Mouse (Mus musculus) 3134 (cell line): ENCODE results near the gene Wee2.

Source experiments
- DNase-seq: peaks from one replicate; pipeline ENCODE4 v3.0.0-alpha.2; 2011; ENCODE audit warnings: low spot score; ENCODE audit not compliant: insufficient read length; ENCODE audit errors: extremely low read depth

The Wee2 gene

DNA sequence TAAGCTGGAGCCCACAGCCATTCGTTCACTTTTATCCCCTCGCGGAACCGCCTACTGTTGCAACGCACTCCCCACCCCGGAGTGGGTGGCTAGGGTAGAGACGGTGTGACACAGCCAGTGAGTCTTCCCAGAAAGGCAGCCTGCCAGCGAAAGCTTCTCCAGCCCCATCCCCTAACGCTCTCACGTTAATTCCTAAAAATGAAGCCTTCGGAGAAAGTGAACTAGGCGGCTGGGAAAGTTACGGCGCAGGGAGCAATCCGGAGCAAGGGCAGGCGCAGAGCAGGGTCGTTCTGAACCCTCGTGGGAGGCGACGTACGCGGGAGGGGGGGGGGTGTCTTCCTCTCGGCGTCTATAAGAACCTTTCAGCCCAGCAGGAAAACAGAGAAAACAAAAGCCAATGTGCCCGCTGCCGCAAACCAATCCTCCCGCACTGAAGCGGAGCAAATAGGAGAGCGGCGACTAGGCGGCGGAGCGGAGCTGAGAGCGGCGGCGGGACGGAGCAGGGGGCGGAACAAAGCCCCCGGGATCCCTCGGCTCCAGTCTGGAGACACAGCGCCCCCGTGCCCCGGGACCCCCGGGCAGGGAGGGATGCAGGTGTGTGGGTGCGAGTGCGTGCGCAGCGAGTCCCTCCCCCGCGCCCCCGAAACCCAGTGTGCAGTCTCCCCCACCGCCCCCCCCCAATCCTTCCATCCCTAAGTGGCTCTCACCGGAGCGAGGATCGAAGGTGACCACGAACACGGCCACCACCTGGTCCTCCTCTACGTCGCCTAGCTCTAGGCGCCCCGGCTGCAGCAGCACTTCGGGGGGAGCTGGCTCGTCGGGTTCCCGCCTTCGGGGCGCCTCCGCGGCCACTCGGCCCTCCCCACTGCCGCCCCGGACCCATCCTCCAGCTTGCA is 3.5 kb upstream of the Wee2 start:
- peak; percentile 4 for DNase-seq

DNA sequence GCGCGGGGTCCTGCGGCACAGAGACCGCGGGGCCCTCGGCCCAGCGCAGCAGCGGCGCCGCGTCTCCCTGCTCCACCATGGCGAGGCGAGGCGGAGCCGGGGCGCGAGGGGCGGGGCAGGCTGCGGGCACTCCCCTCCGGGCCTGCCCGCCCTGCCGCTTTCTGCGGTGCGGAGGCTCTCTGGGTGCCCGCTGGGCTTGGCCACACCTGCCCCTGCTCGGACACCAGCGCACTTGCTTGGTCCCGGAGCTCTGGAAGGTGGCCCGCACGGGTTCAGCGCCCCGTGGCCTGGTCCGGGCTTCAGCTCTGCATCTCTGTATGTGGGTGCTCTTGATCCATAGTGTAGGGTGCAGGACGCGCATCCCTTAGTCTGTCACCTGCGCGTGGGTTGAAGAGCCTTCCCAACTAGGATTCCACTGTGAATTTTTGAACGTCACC is 2.8 kb upstream of the Wee2 start, which contains the start of gene E330009J07Rik:
TSS of gene E330009J07Rik (minus strand) at position 89 of the 437 bp plus-strand sequence.
- peak; percentile 62 for DNase-seq

DNA sequence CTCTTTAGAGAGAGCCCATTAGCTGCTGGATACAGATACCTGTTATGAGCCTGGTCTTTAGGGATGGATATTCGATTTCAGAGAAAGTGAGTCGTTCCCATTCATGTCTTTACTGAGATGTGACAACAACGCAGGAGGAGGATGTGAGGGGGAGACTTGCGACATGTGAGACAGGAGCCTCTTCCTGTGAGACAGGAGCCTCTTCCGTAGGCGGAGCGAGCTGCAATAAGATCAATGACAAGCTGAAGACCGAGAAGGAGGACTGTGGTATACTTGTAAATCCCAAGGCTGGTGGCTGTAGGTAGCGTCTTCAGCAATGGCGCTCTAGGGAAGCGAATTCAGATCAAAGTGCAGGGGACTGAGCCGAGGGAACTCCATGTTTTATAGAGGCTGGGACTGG is 843 bp downstream of the Wee2 start:
- DNase-seq = no peak

DNA sequence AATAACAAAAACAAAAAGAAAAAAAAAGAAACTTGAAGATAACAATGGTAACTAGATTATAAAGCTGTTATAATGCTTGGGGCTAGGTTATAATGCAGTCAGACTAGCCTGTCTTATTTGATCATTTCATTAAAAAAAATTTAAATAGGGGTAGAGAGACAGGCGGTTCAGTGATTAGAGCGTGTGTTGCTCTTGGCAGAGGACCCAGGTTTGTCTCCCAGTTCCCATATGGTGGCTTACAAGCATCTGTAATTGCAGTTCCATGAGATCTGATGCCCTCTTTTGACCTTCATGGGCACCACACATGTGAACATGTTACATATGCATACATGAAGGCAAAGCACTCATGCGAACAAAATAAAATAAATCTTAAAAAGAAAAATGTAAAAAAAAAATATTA is 2.4 kb downstream of the Wee2 start:
- no peak for DNase-seq

DNA sequence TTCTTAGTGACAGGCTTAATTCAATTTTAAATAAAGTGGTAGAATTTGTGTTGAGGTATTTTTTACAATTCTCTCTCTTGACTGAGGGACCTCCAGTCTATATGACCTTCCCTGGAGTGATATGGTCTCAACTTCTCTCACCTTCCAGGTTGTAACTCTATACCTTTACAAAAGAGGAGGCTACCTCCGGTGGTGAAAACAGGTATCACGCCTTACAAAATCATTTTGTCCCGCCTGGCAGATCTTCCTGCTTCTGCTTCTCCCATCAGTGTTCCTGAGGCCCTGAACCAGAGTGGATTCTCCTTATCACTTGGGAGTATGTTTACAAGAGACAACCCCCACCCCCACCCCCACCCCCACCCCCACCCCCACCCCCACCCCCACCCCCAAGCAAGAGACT is 2.9 kb downstream of the Wee2 start:
- DNase-seq = no peak

DNA sequence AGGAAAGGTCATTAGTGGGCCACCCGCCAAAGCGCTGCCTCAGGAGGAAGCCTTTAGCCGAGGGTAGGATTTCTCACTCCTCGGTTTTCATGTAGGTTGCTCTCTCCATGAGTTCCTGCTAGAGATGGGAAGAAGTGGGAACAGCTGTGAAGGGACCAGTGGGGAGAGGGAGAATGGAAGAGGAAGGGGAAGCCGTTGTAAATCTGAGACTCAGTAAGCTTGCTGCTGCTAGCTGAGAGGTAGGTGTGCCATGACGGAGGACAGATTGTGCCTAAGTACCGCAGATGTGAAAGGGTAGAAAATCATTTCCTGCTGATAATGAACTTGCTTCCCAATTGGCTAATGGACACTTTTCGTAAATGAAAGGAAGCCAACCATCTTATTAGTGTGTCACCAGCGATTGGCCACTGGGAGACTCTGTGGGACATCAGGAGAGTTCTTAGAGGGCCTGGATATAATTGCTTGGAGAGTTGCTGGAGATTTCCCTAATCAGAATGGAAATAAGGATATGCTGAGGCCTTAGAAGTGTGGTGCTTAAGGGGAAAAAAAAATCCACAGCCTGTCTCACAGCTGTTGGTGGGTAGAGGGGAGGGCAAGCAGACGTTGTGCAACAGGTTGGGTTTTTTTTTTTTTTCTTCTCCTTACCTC is 4.5 kb downstream of the Wee2 start:
- DNase-seq = no peak

DNA sequence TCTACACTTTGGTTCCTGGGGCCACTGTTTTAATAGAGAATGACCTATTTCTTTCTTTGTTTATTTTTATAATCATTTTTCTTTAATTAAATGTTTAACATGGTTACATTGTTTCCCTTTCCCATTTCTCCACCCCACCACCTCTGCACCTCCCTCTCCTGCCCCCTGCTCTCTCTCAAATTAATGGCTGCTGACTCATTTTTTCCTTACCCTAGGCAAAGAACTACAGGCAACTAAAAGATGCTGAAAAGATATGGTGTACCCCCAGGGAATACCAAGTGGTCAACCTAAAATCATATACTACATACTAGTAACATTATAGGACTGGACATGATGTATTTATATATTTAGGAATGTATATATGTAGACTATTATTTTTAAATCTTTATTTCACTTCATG is 9.7 kb downstream of the Wee2 start:
- DNase-seq = no peak

DNA sequence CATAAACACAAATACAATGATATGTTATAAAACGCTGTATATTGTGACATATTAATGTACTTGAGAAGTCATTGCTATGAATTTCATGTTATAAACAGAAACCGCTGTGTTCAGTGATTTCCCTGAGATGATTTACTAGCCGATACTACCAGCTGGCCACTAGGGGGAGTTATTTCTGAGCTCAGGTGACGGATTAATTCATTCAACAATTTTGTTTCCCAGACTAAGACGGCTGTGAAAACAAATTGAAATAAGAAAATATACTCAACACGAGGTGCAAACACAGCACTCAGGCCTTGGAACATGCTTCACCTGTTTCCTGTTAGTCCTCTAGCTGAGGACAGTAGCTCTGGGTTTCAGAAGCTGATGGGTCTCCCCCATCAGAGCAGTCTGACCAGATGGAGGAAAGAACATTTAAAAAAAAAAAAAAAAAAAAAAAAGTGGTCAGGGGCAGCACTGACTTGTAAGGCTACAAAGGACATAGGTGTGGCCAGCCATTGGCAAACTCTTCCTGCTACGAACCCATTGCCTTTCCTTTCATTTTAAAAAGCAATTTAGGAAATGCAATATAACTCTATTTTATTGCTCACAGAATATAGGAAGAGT is 15.7 kb downstream of the Wee2 start:
- DNase-seq = no peak

DNA sequence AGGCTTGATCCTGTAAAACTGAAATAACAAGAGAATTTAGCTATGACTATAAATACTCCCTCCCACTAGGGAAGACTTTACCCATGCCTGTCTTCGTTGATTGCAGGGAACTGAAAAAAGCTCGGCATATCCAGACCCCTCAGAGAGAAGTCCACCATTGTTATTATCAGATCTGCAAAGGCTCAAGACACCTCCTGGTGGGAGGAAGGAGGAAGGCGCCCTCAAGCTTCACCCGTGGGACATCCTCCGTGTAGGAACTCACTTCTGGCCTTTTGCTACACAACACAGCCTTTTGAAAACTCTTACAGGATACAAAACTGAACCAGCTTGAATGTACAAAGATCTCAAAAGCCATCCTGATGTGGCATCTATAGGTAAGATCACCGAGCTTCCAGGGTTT is 26.8 kb downstream of the Wee2 start:
- DNase-seq = no peak

DNA sequence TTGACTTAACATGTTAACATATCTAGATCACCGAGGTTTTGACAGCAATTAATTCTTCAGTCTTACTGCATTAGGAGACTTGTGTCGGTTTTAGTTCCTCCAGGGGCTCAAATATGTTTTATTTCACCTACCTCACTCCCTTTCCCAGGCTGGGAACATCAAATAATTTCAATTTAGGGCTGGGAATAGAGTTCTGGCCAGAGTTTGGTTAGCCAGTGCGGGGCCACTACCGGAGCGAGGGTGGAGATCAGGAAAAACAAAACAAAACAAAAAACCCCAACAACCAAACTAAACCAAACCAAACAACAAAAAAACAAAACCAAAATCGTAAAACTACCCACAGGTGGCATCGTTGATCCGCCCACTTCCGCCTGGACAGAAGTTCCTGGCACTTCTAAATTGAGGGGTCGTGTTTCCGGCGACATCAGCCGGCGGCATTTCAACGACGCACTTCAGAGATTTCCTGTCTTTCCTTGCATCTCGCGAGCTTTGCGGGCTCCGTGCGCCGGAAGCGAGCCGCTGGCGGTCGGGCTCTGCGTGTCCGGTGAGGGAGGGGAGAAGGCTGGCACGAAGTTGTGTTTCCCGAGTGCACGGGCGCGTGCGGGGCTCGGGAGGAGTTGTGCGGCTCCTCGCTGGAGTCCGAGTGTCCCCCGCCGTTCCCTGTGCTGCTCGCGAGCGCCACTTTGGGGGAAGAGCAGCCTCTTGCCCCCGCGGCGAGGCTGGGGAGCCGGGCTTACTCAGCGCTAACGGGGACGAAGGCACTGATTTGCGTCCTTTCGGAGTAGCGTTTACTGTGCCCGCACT is 32.2 kb downstream of the Wee2 start, which contains the start of gene Ssbp1:
TSS of gene Ssbp1 (plus strand) at position 437 of the 804 bp plus-strand sequence.
- DNase-seq = peak; percentile 87

DNA sequence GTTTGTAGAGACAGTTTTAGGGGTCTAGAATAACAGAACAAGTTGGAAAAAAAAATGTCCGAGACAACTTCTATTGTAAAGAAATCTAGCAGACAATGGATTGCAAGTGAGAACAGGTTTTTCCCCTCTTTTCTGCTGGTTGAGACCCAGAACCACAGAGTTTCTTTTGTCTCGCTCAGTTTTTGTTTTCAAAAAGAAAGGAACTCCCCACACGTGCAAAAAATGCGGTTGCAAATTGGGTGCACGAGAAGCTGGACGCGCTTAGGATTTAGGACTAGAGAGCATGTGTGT is 32.8 kb downstream of the Wee2 start:
- DNase-seq = peak; percentile 1

DNA sequence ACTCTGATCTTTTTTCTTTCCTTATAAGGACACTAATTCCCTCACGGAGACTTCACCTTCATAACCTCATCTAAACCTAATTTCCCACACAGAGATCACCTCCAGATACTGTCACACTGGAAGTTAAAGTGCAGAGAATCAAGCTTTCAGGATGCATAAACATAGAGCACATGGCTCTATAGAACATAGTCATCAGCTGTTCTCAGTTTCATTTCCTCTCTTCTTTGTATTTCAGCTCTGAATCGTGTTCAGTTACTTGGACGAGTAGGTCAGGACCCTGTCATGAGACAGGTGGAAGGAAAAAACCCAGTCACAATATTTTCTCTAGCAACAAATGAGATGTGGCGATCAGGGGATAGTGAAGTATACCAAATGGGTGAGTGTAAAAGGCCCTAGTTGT is 37.2 kb downstream of the Wee2 start:
- DNase-seq = no peak

DNA sequence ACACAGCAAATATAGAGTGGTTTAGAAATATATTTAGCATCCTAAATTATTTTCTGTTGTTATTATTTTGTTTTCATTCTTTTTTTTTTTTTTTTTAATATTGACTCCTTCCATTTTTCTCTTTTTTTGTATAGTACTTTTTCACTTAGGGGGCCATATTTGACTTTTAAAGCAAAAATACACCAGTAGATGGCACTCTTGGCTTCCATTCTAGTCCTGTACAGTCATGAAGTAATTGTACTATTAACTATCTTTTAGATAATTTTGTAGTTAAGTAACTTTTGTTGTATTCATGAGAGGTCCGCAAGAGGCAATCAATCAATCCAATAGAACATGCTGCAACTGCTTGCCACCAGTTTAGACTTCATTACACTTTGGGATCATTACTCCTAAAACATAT is 40.8 kb downstream of the Wee2 start:
- DNase-seq = no peak

DNA sequence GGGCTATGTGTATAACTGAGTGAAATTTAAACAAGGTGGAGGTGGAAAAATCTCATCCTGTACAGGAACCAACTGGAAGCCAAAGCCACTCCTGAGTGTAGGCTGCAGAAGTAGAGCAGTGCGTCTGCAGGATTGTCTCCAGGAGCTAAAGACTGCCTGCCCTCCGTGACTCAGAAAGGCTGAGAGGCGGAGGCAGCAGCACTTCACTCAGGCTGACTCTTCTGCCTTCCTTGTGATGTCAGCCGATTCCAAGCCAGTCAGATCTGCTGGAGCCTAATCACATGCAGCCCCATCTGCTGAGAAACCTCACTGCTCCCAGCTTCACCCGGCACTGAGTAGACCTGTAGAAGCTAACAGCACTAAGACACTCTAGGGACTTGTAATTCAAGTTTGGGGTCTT is 43.4 kb downstream of the Wee2 start:
- DNase-seq = no peak

DNA sequence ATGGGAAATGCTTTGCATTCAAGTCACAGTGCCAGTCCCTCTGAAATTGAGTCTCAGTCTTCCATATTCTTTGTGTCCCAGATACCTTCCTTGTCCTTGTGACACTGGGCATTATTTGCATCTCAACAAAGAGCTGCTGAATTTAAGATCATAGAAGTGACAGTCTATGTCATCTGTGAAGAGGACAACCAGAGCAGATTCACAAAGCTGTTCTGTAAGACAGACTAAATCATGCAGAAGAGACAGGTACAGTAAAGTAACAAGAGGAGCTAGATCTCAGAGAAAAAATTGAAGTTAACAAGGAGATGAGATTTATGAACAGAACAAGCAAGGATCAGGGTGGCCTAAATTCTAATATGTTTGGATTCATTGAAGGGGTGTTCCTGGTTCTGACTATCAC is 52.0 kb downstream of the Wee2 start, which contains the start of gene Tas2r137:
TSS of gene Tas2r137 (plus strand) at position 301 of the 400 bp plus-strand sequence.
- DNase-seq = no peak

DNA sequence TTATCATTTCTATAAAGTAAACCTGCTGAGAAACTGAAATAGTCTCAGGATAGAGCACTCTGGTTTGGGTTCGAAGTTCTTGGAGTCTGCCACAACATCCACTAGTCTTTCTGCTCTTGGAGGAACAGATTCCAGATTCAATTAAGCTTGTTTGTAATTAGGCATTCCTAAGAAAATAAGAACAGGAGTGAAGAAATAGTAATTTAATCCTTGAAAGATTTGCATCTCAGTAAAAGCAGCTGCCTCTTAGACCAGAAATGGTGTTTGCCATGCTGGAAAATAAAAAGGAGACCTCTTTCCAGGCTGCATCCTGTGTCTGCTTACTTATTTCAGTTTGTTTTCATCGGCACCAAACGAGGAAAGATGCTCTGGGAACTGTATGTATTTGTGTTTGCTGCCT is 54.3 kb downstream of the Wee2 start, which contains the start of gene Tas2r108:
TSS of gene Tas2r108 (plus strand) at position 301 of the 400 bp plus-strand sequence.
- DNase-seq = no peak
